Mouse (Mus musculus) CH12.LX (cell line): ENCODE results near the gene Ech1. TPM values are rescaled to one million over a fixed set of nuclear protein-coding genes. Genes with fewer than 3 reads are reported as not detected.

Experiments used
- DNase-seq: peaks from one replicate; pipeline ENCODE4 v3.0.0-alpha.2; 2013; ENCODE audit errors: extremely low read depth
- H3K27ac ChIP-seq: 2 replicates; pipeline ENCODE4 v1.5.1; 2012; ENCODE audit warnings: low read depth, mild to moderate bottlenecking, control low read depth, moderate library complexity; ENCODE audit not compliant: insufficient read depth
- H3K27me3 ChIP-seq: replicated peaks from 2 replicates; pipeline ENCODE3; 2012; ENCODE audit warnings: inconsistent platforms
- H3K36me3 ChIP-seq, 2 experiments: replicated peaks in 1 of 2; 2 replicates each; pipeline versions ENCODE3 to v1.6.1; 2012; ENCODE audit warnings: inconsistent platforms in 1 of 2, low read length in 1 of 2, mild to moderate bottlenecking in 1 of 2, mixed read lengths in 1 of 2, moderate library complexity in 1 of 2; ENCODE audit not compliant: control insufficient read depth in 1 of 2, insufficient read depth in 1 of 2
- H3K4me1 ChIP-seq, 2 experiments: 2 replicates each; pipeline ENCODE4 v1.6.1; 2012; ENCODE audit warnings: inconsistent platforms in 1 of 2, moderate library complexity in 1 of 2; ENCODE audit not compliant: insufficient read depth in 2 of 2, control insufficient read depth in 1 of 2
- H3K4me2 ChIP-seq: 2 replicates; pipeline ENCODE4 v1.6.1; 2012; ENCODE audit warnings: low read depth, mild to moderate bottlenecking, control low read depth; ENCODE audit not compliant: poor library complexity, insufficient read depth, severe bottlenecking
- H3K4me3 ChIP-seq, 3 experiments: fragments of 150-350 bp in 1 of 3; sonication (generic) in 1 of 3; replicated peaks in 1 of 3; 2 replicates each; pipeline versions ENCODE3 to v1.5.1; 2011 to 2012; ENCODE audit warnings: low read depth in 2 of 3, low read length in 2 of 3, mild to moderate bottlenecking in 2 of 3, moderate library complexity in 2 of 3, control low read depth in 1 of 3, improper control_type of control experiment in 1 of 3, inconsistent platforms in 1 of 3, mixed read lengths in 1 of 3; ENCODE audit not compliant: poor library complexity in 1 of 3
- H3K79me2 ChIP-seq: replicated peaks from 2 replicates; pipeline ENCODE4 v1.6.1; 2012; ENCODE audit warnings: mild to moderate bottlenecking, moderate library complexity; ENCODE audit not compliant: control insufficient read depth, poor library complexity, insufficient read depth, severe bottlenecking; ENCODE audit errors: extremely low read depth
- H3K9ac ChIP-seq: 2 replicates; pipeline ENCODE4 v1.6.1; 2012; ENCODE audit warnings: low read depth, mild to moderate bottlenecking, control low read depth, moderate library complexity; ENCODE audit not compliant: insufficient read depth
- H3K9me3 ChIP-seq: replicated peaks from 2 replicates; pipeline ENCODE3; 2012; ENCODE audit warnings: low read length, inconsistent platforms, mixed read lengths
- BHLHE40 ChIP-seq: IDR thresholded peaks from 2 replicates; pipeline ENCODE4 v1.6.1; 2011; ENCODE audit warnings: mild to moderate bottlenecking, low read depth, low read length, improper control_type of control experiment
- CHD1 ChIP-seq: IDR thresholded peaks from 2 replicates; pipeline ENCODE4 v1.6.1; 2012; ENCODE audit warnings: low read depth, low read length, improper control_type of control experiment, inconsistent platforms
- CHD2 ChIP-seq: IDR thresholded peaks from 2 replicates; pipeline ENCODE4 v1.6.1; 2011; ENCODE audit warnings: low read length, improper control_type of control experiment
- CTCF ChIP-seq, 2 experiments: IDR thresholded peaks in 1 of 2; conservative IDR thresholded peaks in 1 of 2; 2 replicates each; pipeline ENCODE4 v1.5.1; 2011 to 2012; ENCODE audit warnings: low read depth in 2 of 2, low read length in 2 of 2, improper control_type of control experiment in 1 of 2, inconsistent platforms in 1 of 2, mild to moderate bottlenecking in 1 of 2, moderate library complexity in 1 of 2
- E2F4 ChIP-seq: IDR thresholded peaks from 2 replicates; pipeline ENCODE4 v1.6.1; 2011; ENCODE audit warnings: low read depth, low read length, improper control_type of control experiment; ENCODE audit not compliant: insufficient replicate concordance
- ELF1 ChIP-seq: IDR thresholded peaks from 2 replicates; pipeline ENCODE4 v1.6.1; 2014; ENCODE audit warnings: low read depth, mild to moderate bottlenecking, inconsistent platforms, low read length, improper control_type of control experiment
- EP300 ChIP-seq: IDR thresholded peaks from 2 replicates; pipeline ENCODE4 v1.6.1; 2011; ENCODE audit warnings: low read length, improper control_type of control experiment
- ETS1 ChIP-seq: conservative IDR thresholded peaks from 2 replicates; pipeline ENCODE4 v1.6.1; 2012; ENCODE audit warnings: low read depth, mild to moderate bottlenecking, inconsistent platforms, low read length, improper control_type of control experiment, moderate library complexity
- GABPA ChIP-seq: IDR thresholded peaks from 2 replicates; pipeline ENCODE4 v1.6.1; 2012; ENCODE audit warnings: low read depth, low read length, improper control_type of control experiment, inconsistent platforms; ENCODE audit not compliant: insufficient replicate concordance
- HCFC1 ChIP-seq: IDR thresholded peaks from 2 replicates; pipeline ENCODE4 v1.6.1; 2012; ENCODE audit warnings: low read depth, mild to moderate bottlenecking, inconsistent platforms, low read length, improper control_type of control experiment
- IRF4 ChIP-seq: IDR thresholded peaks from 2 replicates; pipeline ENCODE4 v1.6.1; 2014; ENCODE audit warnings: low read depth, mild to moderate bottlenecking, inconsistent platforms, low read length, improper control_type of control experiment
- JUN ChIP-seq: IDR thresholded peaks from 2 replicates; pipeline ENCODE4 v1.6.1; 2011; ENCODE audit warnings: low read depth, mild to moderate bottlenecking, low read length, improper control_type of control experiment, moderate library complexity; ENCODE audit not compliant: insufficient read depth
- JUND ChIP-seq: conservative IDR thresholded peaks from 2 replicates; pipeline ENCODE4 v1.6.1; 2011; ENCODE audit warnings: low read depth, low read length, improper control_type of control experiment
- KAT2A ChIP-seq: IDR thresholded peaks from 2 replicates; pipeline ENCODE4 v1.6.1; 2012; ENCODE audit warnings: low read length, improper control_type of control experiment, inconsistent platforms; ENCODE audit not compliant: insufficient replicate concordance
- MAFK ChIP-seq: IDR thresholded peaks from 2 replicates; pipeline ENCODE4 v1.6.1; 2011; ENCODE audit warnings: low read length, improper control_type of control experiment; ENCODE audit not compliant: insufficient replicate concordance
- MAX ChIP-seq: IDR thresholded peaks from 2 replicates; pipeline ENCODE4 v1.6.1; 2011; ENCODE audit warnings: low read length, improper control_type of control experiment
- MAZ ChIP-seq: IDR thresholded peaks from 2 replicates; pipeline ENCODE4 v1.6.1; 2012; ENCODE audit warnings: low read depth, mild to moderate bottlenecking, inconsistent platforms, low read length, improper control_type of control experiment, moderate library complexity
- MEF2A ChIP-seq: IDR thresholded peaks from 2 replicates; pipeline ENCODE4 v1.6.1; 2014; ENCODE audit warnings: low read depth, mild to moderate bottlenecking, inconsistent platforms, low read length, improper control_type of control experiment, borderline replicate concordance
- MXI1 ChIP-seq: IDR thresholded peaks from 2 replicates; pipeline ENCODE4 v1.6.1; 2011; ENCODE audit warnings: mild to moderate bottlenecking, low read depth, low read length, improper control_type of control experiment
- MYC ChIP-seq: IDR thresholded peaks from 2 replicates; pipeline ENCODE4 v1.6.1; 2011; ENCODE audit warnings: low read depth, mild to moderate bottlenecking, improper control_type of control experiment, low read length
- NELFE ChIP-seq: IDR thresholded peaks from 2 replicates; pipeline ENCODE4 v1.6.1; 2011; ENCODE audit warnings: low read depth, low read length, improper control_type of control experiment
- NRF1 ChIP-seq: IDR thresholded peaks from 2 replicates; pipeline ENCODE4 v1.6.1; 2014; ENCODE audit warnings: low read depth, mild to moderate bottlenecking, inconsistent platforms, low read length, improper control_type of control experiment, moderate library complexity
- PAX5 ChIP-seq: IDR thresholded peaks from 2 replicates; pipeline ENCODE4 v1.6.1; 2012; ENCODE audit warnings: low read length, inconsistent platforms, mixed read lengths
- POLR2A ChIP-seq: IDR thresholded peaks from 2 replicates; pipeline ENCODE4 v1.6.1; 2011; ENCODE audit warnings: low read depth, mild to moderate bottlenecking, improper control_type of control experiment, low read length
- POLR2AphosphoS2 ChIP-seq: IDR thresholded peaks from 2 replicates; pipeline ENCODE4 v1.6.1; 2011; ENCODE audit warnings: low read depth, low read length, improper control_type of control experiment
- RAD21 ChIP-seq: IDR thresholded peaks from 2 replicates; pipeline ENCODE4 v1.6.1; 2011; ENCODE audit warnings: low read depth, mild to moderate bottlenecking, low read length, improper control_type of control experiment, moderate library complexity
- RCOR1 ChIP-seq: conservative IDR thresholded peaks from 2 replicates; pipeline ENCODE4 v1.6.1; 2012; ENCODE audit warnings: low read depth, mild to moderate bottlenecking, inconsistent platforms, low read length, improper control_type of control experiment
- SIN3A ChIP-seq: IDR thresholded peaks from 2 replicates; pipeline ENCODE4 v1.6.1; 2012; ENCODE audit warnings: low read length, improper control_type of control experiment, inconsistent platforms
- SMC3 ChIP-seq: IDR thresholded peaks from 2 replicates; pipeline ENCODE4 v1.6.1; 2011; ENCODE audit warnings: low read depth, low read length, improper control_type of control experiment
- TBP ChIP-seq: conservative IDR thresholded peaks from 2 replicates; pipeline ENCODE4 v1.6.1; 2011; ENCODE audit warnings: low read depth, low read length, improper control_type of control experiment
- TCF12 ChIP-seq: IDR thresholded peaks from 2 replicates; pipeline ENCODE4 v1.6.1; 2014; ENCODE audit warnings: low read depth, mild to moderate bottlenecking, inconsistent platforms, low read length, improper control_type of control experiment
- UBTF ChIP-seq: IDR thresholded peaks from 2 replicates; pipeline ENCODE4 v1.6.1; 2012; ENCODE audit warnings: low read depth, mild to moderate bottlenecking, inconsistent platforms, low read length, improper control_type of control experiment, moderate library complexity
- USF1 ChIP-seq: IDR thresholded peaks from 2 replicates; pipeline ENCODE4 v1.6.1; 2014; ENCODE audit warnings: low read depth, mild to moderate bottlenecking, inconsistent platforms, low read length, improper control_type of control experiment
- USF2 ChIP-seq: conservative IDR thresholded peaks from 2 replicates; pipeline ENCODE4 v1.6.1; 2011; ENCODE audit warnings: low read depth, low read length, improper control_type of control experiment
- ZC3H11A ChIP-seq: IDR thresholded peaks from 2 replicates; pipeline ENCODE4 v1.6.1; 2012; ENCODE audit warnings: low read depth, mild to moderate bottlenecking, inconsistent platforms, low read length, improper control_type of control experiment
- ZKSCAN1 ChIP-seq: IDR thresholded peaks from 2 replicates; pipeline ENCODE4 v1.6.1; 2012; ENCODE audit warnings: low read depth, inconsistent platforms, low read length, improper control_type of control experiment, borderline replicate concordance
- ZMIZ1 ChIP-seq: IDR thresholded peaks from 2 replicates; pipeline ENCODE4 v1.6.1; 2012; ENCODE audit warnings: low read depth, mild to moderate bottlenecking, inconsistent platforms, low read length, improper control_type of control experiment
- ZNF384 ChIP-seq: IDR thresholded peaks from 2 replicates; pipeline ENCODE4 v1.6.1; 2012; ENCODE audit warnings: low read depth, low read length, improper control_type of control experiment, inconsistent platforms
- dilution Hi-C: fragments of 300-500 bp; cut with MboI; formaldehyde crosslinking; loops from 2 replicates; pipeline ENCODE4 v1.14.3; 2020; ENCODE audit warnings: low sequenced_read_pairs; ENCODE audit not compliant: extremely low pct_unique_long_range_greater_than_20kb, extremely low pct_ligation_motif_present
- in situ Hi-C: fragments of 300-500 bp; cut with MboI; formaldehyde crosslinking; loops from 3 replicates; pipeline ENCODE4 v1.14.3; 2019; ENCODE audit warnings: low sequenced_read_pairs, low pct_ligation_motif_present, low pct_unique_long_range_greater_than_20kb, mixed read lengths
- polyA plus RNA-seq: library from polyadenylated mRNA; unstranded; fragments of >175 nt; gene quantifications from 2 replicates; pipeline ENCODE4 v1.2.1, GENCODE M21; 2012; ENCODE audit warnings: low read depth; ENCODE audit not compliant: insufficient read length
- total RNA-seq, 2 experiments: library from RNA; depleted of rRNA; stranded (reverse); fragments of 300-350 nt in 1 of 2; fragments of >200 nt in 1 of 2; gene quantifications; 2 replicates each; pipeline ENCODE4 v1.2.3; 2012 to 2014

Gene Ech1
- total and polyA plus RNA-seq, 3 experiments = 67.6 to 124 (median 119) TPM

GRCm38 (mm10) chr7:28780067-28780658 lies 44.9 kb upstream of the Ech1 start:
- peak; percentile 95 for DNase-seq
- H3K9ac ChIP-seq = peak overlapping the region; percentile 64
- H3K79me2 ChIP-seq = no peaks in the 10 kb centered on the region
- H3K27ac ChIP-seq = peak overlapping the region; percentile 99
- dilution Hi-C loops (no loop called here), in situ Hi-C loops (loop anchor here (25.0 kb wide), 1 partner anchor 257 kb away; no protein-coding TSS in a partner anchor)
- H3K27me3 ChIP-seq = no peaks in the 10 kb centered on the region
- peak overlapping the region; percentile 56 for H3K4me2 ChIP-seq
- peaks cover 32 to 71% of the 10 kb centered on the region in 2 experiments for H3K36me3 ChIP-seq
- TF ChIP-seq MAFK = no peak; the same call in 1 of the 2 replicates
- peak; percentile 69; the same call in 1 of the 2 replicates for TF ChIP-seq ELF1
- TF ChIP-seq JUND = no peak; the same call in 1 of the 2 replicates
- no peak; the same call in 1 of the 2 replicates for TF ChIP-seq NELFE
- peak; percentile 96 for TF ChIP-seq SMC3
- TF ChIP-seq MAX = peak; percentile 9; the same call in 1 of the 2 replicates
- no peak for TF ChIP-seq NRF1
- TF ChIP-seq RCOR1 = no peak
- TF ChIP-seq POLR2AphosphoS2 = no peak; the same call in 1 of the 2 replicates
- peak; percentile 11; the same call in 1 of the 2 replicates for TF ChIP-seq HCFC1
- peak; percentile 89 for TF ChIP-seq RAD21
- no peak for TF ChIP-seq CHD1
- no peak for TF ChIP-seq KAT2A
- no peak for TF ChIP-seq PAX5
- no peak for TF ChIP-seq ZKSCAN1
- no peak for TF ChIP-seq USF1
- no peak; the same call in 1 of the 2 replicates for TF ChIP-seq ETS1
- TF ChIP-seq ZC3H11A = peak; percentile 67; the same call in 1 of the 2 replicates
- no peak; the same call in 1 of the 2 replicates for TF ChIP-seq ZMIZ1
- TF ChIP-seq JUN = no peak
- TF ChIP-seq MYC = peak; percentile 73; the same call in 1 of the 2 replicates
- TF ChIP-seq GABPA = no peak
- TF ChIP-seq E2F4 = no peak
- TF ChIP-seq MEF2A = peak; percentile 59
- TF ChIP-seq ZNF384 = peak; percentile 79
- TF ChIP-seq CHD2 = no peak
- peak; percentile 83 for TF ChIP-seq TCF12
- TF ChIP-seq TBP = 0 out of 2 replicates have a peak, but pooled peaks have one; percentile 41
- peak; percentile 45; the same call in 1 of the 2 replicates for TF ChIP-seq MXI1
- peak; percentile 47 for TF ChIP-seq POLR2A
- peak; percentile 58 to 92; a peak in 3 of 4 replicates for TF ChIP-seq CTCF (conservative IDR thresholded peaks at IDR 0.05 in 1 of 2, IDR thresholded peaks at IDR 0.05 in 1 of 2; ENCODE audit: low read depth in 2 of 2, low read length in 2 of 2)
- TF ChIP-seq USF2 = no peak
- peak; percentile 89 for TF ChIP-seq SIN3A
- TF ChIP-seq UBTF = no peak
- peak; percentile 46; the same call in 1 of the 2 replicates for TF ChIP-seq MAZ
- no peak for TF ChIP-seq BHLHE40
- TF ChIP-seq EP300 = no peak
- peak; percentile 62 for TF ChIP-seq IRF4
- H3K4me3 ChIP-seq = peak overlapping the region in 2 of 3 experiments; percentile 27 to 31
- no peaks in the 10 kb centered on the region for H3K9me3 ChIP-seq
- peaks cover 34 to 65% of the 10 kb centered on the region in 2 experiments for H3K4me1 ChIP-seq
